Mouse (Mus musculus) lung, postnatal 0 days (tissue): ENCODE measurements at regions not wholly inside any gene's neighbourhood (a gene's known extent, or its start where the extent isn't known, plus 50 kb on each side); places are given as distances from the start of the nearest gene placed in this dataset.

Source experiments
- CTCF ChIP-seq: IDR thresholded peaks from 2 replicates; pipeline ENCODE4 v1.5.1; 2016; ENCODE audit warnings: antibody characterized with exemption, mild to moderate bottlenecking
- EP300 ChIP-seq: IDR thresholded peaks from 2 replicates; pipeline ENCODE4 v1.6.1; 2016; ENCODE audit warnings: antibody characterized with exemption, mild to moderate bottlenecking, control low read depth

GRCm38 (mm10) chr13:113435117-113435516, 142.2 kb downstream of the BC067074 start:
- TF ChIP-seq EP300 = no peak
- TF ChIP-seq CTCF = no peak
